Mouse (Mus musculus) midbrain, embryonic 13.5 days (tissue): ENCODE data around the gene Mybpc3. TPM values are rescaled to one million over a fixed set of nuclear protein-coding genes. Genes with fewer than 3 reads are reported as not detected.

Experiments used
- ATAC-seq: fragments of 200-750 bp; cut with Nextera tagmentation; 2 replicates; pipeline ENCODE4 v1.8.0; 2017; ENCODE audit warnings: mild to moderate bottlenecking, moderate TSS enrichment, moderate library complexity
- H3K27ac ChIP-seq: fragments of 300-500 bp; sonication (generic); 2 replicates; pipeline ENCODE4 v1.5.1; 2015; ENCODE audit warnings: inconsistent platforms, mild to moderate bottlenecking, moderate library complexity
- H3K27me3 ChIP-seq: fragments of 300-500 bp; sonication (generic); 2 replicates; pipeline ENCODE4 v1.6.1; 2015; ENCODE audit warnings: mild to moderate bottlenecking, inconsistent platforms
- H3K36me3 ChIP-seq: fragments of 300-500 bp; sonication (generic); 2 replicates; pipeline ENCODE4 v1.6.1; 2015; ENCODE audit warnings: mild to moderate bottlenecking, inconsistent platforms
- H3K4me1 ChIP-seq: fragments of 300-500 bp; sonication (generic); replicated peaks from 2 replicates; pipeline ENCODE4 v1.6.1; 2015; ENCODE audit warnings: inconsistent platforms
- H3K4me2 ChIP-seq: fragments of 300-500 bp; sonication (generic); replicated peaks from 2 replicates; pipeline ENCODE4 v1.6.1; 2015; ENCODE audit warnings: moderate library complexity, mild to moderate bottlenecking, inconsistent platforms
- H3K4me3 ChIP-seq: fragments of 300-500 bp; sonication (generic); replicated peaks from 2 replicates; pipeline ENCODE4 v1.5.1; 2015; ENCODE audit warnings: mild to moderate bottlenecking, inconsistent platforms
- H3K9ac ChIP-seq: fragments of 300-500 bp; sonication (generic); replicated peaks from 2 replicates; pipeline ENCODE4 v1.6.1; 2015; ENCODE audit warnings: mild to moderate bottlenecking, inconsistent platforms
- H3K9me3 ChIP-seq: fragments of 300-500 bp; sonication (generic); 2 replicates; pipeline ENCODE4 v1.6.1; 2016; ENCODE audit warnings: mild to moderate bottlenecking, inconsistent platforms
- WGBS: fragments of 180-500 bp; shearing (Covaris S2); methylation state at CpG from one replicate; pipeline ENCODE4 v1.1.7; 2015; 5-methylcytosine and 5-hydroxymethylcytosine counted together
- polyA plus RNA-seq: library from polyadenylated mRNA; unstranded; fragments of >200 nt; fragmentation: Nextera tagmentation; extraction: Ambion mirVana; gene quantifications from 2 replicates; pipeline ENCODE4 v1.2.1, GENCODE M21; 2015

Mybpc3 gene
- polyA plus RNA-seq, 1 experiment from 2014 or later = not detected

DNA sequence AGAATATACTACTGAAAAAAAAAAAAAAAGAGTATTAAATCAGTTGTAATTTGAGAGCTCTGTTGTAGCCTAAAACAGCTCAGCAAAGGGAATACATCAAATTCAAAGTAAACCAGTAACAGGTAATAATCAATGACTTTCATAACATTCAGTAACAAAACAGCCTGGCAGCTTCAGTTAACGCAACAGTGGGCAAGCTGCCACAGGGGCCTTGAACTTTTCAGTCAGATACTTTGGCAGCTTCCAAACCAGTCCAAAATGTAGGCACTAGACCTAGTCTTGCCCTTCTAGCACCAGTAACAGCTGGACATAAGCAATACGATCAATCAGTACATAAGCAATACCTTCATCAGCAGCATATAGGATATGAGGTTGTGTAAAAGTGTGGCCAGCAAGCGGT lies 36.1 kb downstream of the Mybpc3 start:
- peaks cover 90% of the 10 kb centered on the region for H3K36me3 ChIP-seq
- no peak overlapping the region for H3K9ac ChIP-seq
- no peaks in the 10 kb centered on the region for H3K9me3 ChIP-seq
- no peak overlapping the region for H3K27ac ChIP-seq
- WGBS = 99% methylated on average over 3 of the region's 3 CpGs
- H3K4me1 ChIP-seq = no peaks in the 10 kb centered on the region
- H3K27me3 ChIP-seq = no peaks in the 10 kb centered on the region
- ATAC-seq = no peak
- no peak overlapping the region for H3K4me3 ChIP-seq
- no peak overlapping the region for H3K4me2 ChIP-seq

DNA sequence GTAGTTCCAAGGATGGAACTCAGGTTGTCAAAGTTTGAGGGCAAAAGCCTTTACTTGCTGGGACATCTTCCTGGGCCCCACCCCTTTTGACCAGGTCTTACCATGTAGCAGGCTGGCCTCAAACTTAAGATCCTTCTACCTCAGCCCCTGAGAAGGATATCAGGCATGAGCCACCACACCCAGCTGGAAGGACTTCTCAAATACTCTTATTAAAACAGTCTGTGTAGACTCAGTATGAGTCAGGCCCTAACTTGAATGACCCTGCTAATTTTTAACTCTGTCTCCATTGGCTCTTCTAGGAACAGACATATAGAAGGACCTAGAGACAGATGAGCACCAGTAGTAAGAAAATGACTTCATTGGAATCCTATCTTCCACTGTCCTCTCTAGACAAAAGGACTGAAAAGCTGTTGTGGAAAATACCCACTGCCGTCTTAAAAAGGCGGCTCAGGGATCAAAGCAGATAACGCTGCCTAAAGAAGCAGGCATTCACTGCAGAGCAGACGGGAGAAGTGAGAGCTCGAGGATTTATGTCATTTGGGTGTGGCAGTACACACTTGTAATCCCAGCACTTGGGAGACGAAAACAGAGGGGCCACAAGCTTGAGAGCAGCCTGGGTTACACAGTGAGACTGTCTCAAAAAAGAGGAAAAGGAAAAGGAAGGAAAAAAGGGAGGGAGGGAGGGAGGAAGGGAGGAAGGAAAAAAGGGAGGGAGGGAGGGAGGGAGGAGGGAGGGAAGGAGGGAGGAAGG lies 39.2 kb downstream of the Mybpc3 start:
- Histone ChIP-seq H3K9ac (no peak overlapping the region), H3K27me3 (no peaks in the 10 kb centered on the region), H3K36me3 (peaks cover 94% of the 10 kb centered on the region), H3K4me2 (no peak overlapping the region), H3K9me3 (no peaks in the 10 kb centered on the region), H3K4me3 (no peak overlapping the region), H3K4me1 (no peaks in the 10 kb centered on the region), H3K27ac (no peak overlapping the region)
- ATAC-seq = no peak
- 27% methylated on average over 6 of the region's 6 CpGs for WGBS

- no peak for ATAC-seq
- H3K9me3 ChIP-seq = no peaks in the 10 kb centered on the region
- 92% methylated on average over 6 of the region's 6 CpGs for WGBS
- H3K4me3 ChIP-seq = no peak overlapping the region
- H3K4me2 ChIP-seq = no peak overlapping the region
- H3K36me3 ChIP-seq = peaks cover 94% of the 10 kb centered on the region
- H3K4me1 ChIP-seq = no peaks in the 10 kb centered on the region
- H3K27me3 ChIP-seq = no peaks in the 10 kb centered on the region
- H3K27ac ChIP-seq = no peak overlapping the region
- H3K9ac ChIP-seq = no peak overlapping the region
Observed at GRCm38 (mm10) chr2:91160591-91160990, 42.6 kb downstream of the Mybpc3 start.

DNA sequence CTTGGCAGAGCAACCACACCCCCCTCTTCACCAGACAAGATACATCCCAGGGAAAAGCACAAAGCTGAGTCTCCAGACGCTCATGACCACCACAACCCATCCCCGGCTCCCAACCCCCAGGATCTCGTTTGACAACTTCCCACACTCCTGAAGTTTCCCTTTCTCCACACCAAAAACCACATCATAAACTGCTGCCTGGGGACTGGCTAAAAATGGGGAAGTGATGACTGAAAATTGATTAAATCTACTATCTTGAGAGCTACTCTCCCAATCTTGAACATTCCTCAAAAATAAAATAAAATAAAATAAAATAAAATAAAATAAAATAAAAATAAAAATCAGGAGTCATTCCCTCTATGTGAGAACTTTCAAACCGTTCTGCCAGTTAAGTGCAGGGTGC lies 45.0 kb downstream of the Mybpc3 start:
- no peak overlapping the region for H3K27ac ChIP-seq

GRCm38 (mm10) chr2:91163532-91163931 lies 45.6 kb downstream of the Mybpc3 start:
- WGBS = 92% methylated on average over 5 of the region's 5 CpGs
- no peak overlapping the region for H3K27ac ChIP-seq
- H3K36me3 ChIP-seq = peaks cover 92% of the 10 kb centered on the region
- no peak overlapping the region for H3K4me3 ChIP-seq
- no peaks in the 10 kb centered on the region for H3K9me3 ChIP-seq
- no peaks in the 10 kb centered on the region for H3K27me3 ChIP-seq
- no peak for ATAC-seq
- no peak overlapping the region for H3K9ac ChIP-seq
- no peaks in the 10 kb centered on the region for H3K4me1 ChIP-seq
- no peak overlapping the region for H3K4me2 ChIP-seq

More for the DNA sequence above, 45.0 kb downstream of the Mybpc3 start:
- no peak for ATAC-seq
- Histone ChIP-seq H3K4me2 (no peak overlapping the region), H3K9me3 (no peaks in the 10 kb centered on the region), H3K27me3 (no peaks in the 10 kb centered on the region), H3K4me1 (no peaks in the 10 kb centered on the region), H3K36me3 (peaks cover 92% of the 10 kb centered on the region), H3K9ac (no peak overlapping the region), H3K4me3 (no peak overlapping the region)
- WGBS = 89% methylated on average over 4 of the region's 4 CpGs

DNA sequence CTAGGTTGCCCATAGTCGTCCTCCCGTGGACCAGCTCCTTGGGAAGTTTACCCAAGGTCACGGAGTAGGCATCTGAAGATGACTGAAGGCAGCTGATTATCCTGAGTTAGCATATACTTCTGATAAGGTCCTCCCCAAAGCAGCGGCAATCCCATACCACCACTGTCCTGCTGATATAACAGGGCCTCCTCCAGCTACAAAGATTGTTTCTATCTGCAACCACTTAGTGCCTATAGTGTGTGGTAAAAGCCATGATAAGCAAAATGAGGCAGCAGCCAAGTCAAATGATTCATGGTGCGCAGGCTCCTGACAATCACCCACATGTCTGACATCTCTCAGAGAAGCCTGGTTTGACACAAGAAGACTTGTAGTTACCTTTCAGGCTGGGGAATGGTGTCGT lies 47.0 kb downstream of the Mybpc3 start:
- Histone ChIP-seq H3K9me3 (no peaks in the 10 kb centered on the region), H3K4me2 (no peak overlapping the region), H3K27me3 (no peaks in the 10 kb centered on the region), H3K9ac (no peak overlapping the region), H3K4me3 (no peak overlapping the region), H3K36me3 (peaks cover 94% of the 10 kb centered on the region), H3K4me1 (no peaks in the 10 kb centered on the region), H3K27ac (no peak overlapping the region)
- ATAC-seq = no peak
- WGBS = 94% methylated on average over 6 of the region's 6 CpGs

- H3K27ac ChIP-seq = no peak overlapping the region
- no peak overlapping the region for H3K9ac ChIP-seq
- H3K4me1 ChIP-seq = no peaks in the 10 kb centered on the region
- no peak overlapping the region for H3K4me3 ChIP-seq
- ATAC-seq = no peak
- no peak overlapping the region for H3K4me2 ChIP-seq
- H3K36me3 ChIP-seq = peaks cover 91% of the 10 kb centered on the region
- no peaks in the 10 kb centered on the region for H3K9me3 ChIP-seq
- H3K27me3 ChIP-seq = no peaks in the 10 kb centered on the region
- 79% methylated on average over 4 of the region's 4 CpGs for WGBS
Observed at GRCm38 (mm10) chr2:91167629-91168028, 49.7 kb downstream of the Mybpc3 start.

GRCm38 (mm10) chr2:91169587-91170322 lies 51.8 kb downstream of the Mybpc3 start:
- Histone ChIP-seq H3K36me3 (peaks cover 92% of the 10 kb centered on the region), H3K4me2 (no peak overlapping the region), H3K4me1 (no peaks in the 10 kb centered on the region), H3K9ac (no peak overlapping the region), H3K4me3 (no peak overlapping the region), H3K9me3 (no peaks in the 10 kb centered on the region), H3K27ac (no peak overlapping the region), H3K27me3 (no peaks in the 10 kb centered on the region)
- no peak for ATAC-seq
- WGBS = 93% methylated on average over 25 of the region's 25 CpGs

DNA sequence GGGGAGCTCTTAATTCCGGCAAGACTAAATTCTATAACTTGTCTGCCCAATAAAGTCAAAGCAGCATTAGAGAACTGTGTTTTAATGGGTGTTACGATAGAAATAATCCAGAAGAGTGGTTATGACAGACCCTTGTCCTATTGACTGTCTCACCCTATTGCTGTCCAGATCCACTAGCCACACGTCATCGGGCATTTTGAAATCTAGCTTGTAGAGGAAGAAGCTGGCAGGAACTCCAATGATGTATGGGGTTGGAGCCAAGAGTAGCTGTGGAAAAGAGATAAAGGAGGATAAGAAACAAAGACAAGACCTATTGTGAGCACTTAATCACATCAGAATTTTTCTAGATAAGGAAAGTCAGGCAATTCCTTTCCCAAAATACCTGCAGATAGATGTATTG lies 57.5 kb downstream of the Mybpc3 start:
- no peak for ATAC-seq
- WGBS = 90% methylated on average over 4 of the region's 4 CpGs
- Histone ChIP-seq H3K9me3 (no peaks in the 10 kb centered on the region), H3K27ac (no peak overlapping the region), H3K9ac (no peak overlapping the region), H3K4me2 (no peak overlapping the region), H3K27me3 (no peaks in the 10 kb centered on the region), H3K4me1 (peaks cover 8% of the 10 kb centered on the region), H3K36me3 (peaks cover 75% of the 10 kb centered on the region), H3K4me3 (no peak overlapping the region)

DNA sequence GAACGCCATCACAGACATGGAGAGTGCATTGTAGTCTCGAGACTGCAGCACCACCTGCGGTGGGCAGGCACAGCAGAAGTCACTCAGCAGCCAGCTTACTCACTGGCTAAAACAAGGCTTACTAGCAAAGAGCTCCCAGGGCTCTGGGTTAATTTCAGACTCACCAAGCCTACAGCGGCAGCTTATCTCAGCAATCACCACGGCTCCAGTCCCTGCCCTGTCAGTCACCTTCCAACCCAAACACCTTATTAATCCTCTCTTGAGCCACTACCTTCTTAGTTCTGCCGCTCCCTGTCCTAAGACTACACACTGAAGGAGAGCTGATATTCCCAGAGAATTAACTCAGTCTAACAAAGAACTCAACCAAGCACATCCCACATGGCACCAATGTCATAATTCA lies 58.3 kb downstream of the Mybpc3 start:
- H3K4me2 ChIP-seq = no peak overlapping the region
- H3K36me3 ChIP-seq = peaks cover 71% of the 10 kb centered on the region
- ATAC-seq = no peak
- H3K4me3 ChIP-seq = no peak overlapping the region
- WGBS = 81% methylated on average over 6 of the region's 6 CpGs
- no peaks in the 10 kb centered on the region for H3K9me3 ChIP-seq
- no peaks in the 10 kb centered on the region for H3K27me3 ChIP-seq
- peaks cover 16% of the 10 kb centered on the region for H3K4me1 ChIP-seq
- no peak overlapping the region for H3K27ac ChIP-seq
- H3K9ac ChIP-seq = no peak overlapping the region

DNA sequence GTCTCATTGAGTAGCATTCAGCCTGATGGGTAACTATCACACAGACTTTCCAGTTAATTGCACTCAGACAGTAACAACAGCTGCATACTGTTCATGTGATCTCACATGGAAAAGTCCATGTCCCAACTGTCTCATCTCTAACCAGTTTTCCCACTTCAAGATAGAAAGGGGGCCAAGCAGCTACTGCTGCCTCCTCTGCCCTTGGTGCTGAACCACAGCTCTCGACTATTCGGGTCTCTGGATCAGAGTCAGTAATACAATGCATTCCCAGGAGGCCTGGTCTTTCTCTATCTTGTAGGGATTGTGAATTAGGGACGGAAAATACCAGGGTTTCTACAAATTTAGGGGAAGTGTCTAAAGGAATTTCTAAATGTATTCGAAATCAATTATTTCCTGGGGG lies 61.9 kb downstream of the Mybpc3 start:
- Histone ChIP-seq H3K9ac (no peak overlapping the region), H3K4me3 (no peak overlapping the region), H3K4me2 (no peak overlapping the region), H3K27me3 (no peaks in the 10 kb centered on the region), H3K9me3 (no peaks in the 10 kb centered on the region), H3K4me1 (peaks cover 29% of the 10 kb centered on the region), H3K27ac (no peak overlapping the region), H3K36me3 (peaks cover 36% of the 10 kb centered on the region)
- no peak for ATAC-seq
- 38% methylated on average over 4 of the region's 4 CpGs for WGBS

DNA sequence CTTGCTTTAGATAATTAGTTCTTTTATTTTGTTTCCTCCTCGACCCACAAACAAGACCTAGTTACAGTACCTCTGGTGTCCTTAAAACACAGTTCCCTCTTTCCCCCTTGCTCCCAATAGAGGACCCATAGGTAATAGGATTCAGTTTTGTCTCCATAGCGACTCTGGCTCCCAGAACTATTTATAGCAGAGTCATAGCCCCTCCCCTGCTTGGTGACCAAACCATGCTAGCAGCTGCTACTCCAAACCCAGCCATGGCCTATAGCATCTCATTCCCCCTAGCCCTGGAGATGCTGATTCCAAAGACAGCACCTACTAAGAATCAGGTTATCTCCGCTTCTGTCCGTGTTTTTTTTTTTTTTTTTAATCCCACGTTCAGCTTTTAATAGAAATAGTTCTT lies 62.8 kb downstream of the Mybpc3 start:
- peak overlapping the region; percentile 89 for H3K9ac ChIP-seq
- no peak for ATAC-seq
- no peak overlapping the region for H3K27ac ChIP-seq
- peaks cover 29% of the 10 kb centered on the region for H3K36me3 ChIP-seq
- peak overlapping the region; percentile 66 for H3K4me2 ChIP-seq
- H3K4me3 ChIP-seq = 0 out of 2 replicates have a peak overlapping the region, but pooled peaks have one; percentile 88
- peaks cover 29% of the 10 kb centered on the region for H3K4me1 ChIP-seq
- H3K9me3 ChIP-seq = no peaks in the 10 kb centered on the region
- no peaks in the 10 kb centered on the region for H3K27me3 ChIP-seq
- 68% methylated on average over 5 of the region's 5 CpGs for WGBS
